Mouse (Mus musculus) E14TG2a.4 (cell line): ENCODE measurements around the gene H2-Eb1.

Experiments used
- CTCF ChIP-seq: conservative IDR thresholded peaks from 2 replicates; pipeline ENCODE4 v1.5.1; 2014; ENCODE audit warnings: low read length
- NANOG ChIP-seq: IDR thresholded peaks from 2 replicates; pipeline ENCODE4 v1.6.1; 2014; ENCODE audit warnings: borderline replicate concordance, low read length, mixed read lengths
- POU5F1 ChIP-seq: IDR thresholded peaks from 2 replicates; pipeline ENCODE4 v1.6.1; 2014; ENCODE audit warnings: low read length, borderline replicate concordance

GRCm38 (mm10) chr17:34346041-34346440 is 40.4 kb downstream of the H2-Eb1 start:
- TF ChIP-seq CTCF (no peak), POU5F1 (no peak), NANOG (no peak)
